Mouse (Mus musculus): Measurements from ENCODE around the gene E130309D02Rik.

The E130309D02Rik gene

DNA sequence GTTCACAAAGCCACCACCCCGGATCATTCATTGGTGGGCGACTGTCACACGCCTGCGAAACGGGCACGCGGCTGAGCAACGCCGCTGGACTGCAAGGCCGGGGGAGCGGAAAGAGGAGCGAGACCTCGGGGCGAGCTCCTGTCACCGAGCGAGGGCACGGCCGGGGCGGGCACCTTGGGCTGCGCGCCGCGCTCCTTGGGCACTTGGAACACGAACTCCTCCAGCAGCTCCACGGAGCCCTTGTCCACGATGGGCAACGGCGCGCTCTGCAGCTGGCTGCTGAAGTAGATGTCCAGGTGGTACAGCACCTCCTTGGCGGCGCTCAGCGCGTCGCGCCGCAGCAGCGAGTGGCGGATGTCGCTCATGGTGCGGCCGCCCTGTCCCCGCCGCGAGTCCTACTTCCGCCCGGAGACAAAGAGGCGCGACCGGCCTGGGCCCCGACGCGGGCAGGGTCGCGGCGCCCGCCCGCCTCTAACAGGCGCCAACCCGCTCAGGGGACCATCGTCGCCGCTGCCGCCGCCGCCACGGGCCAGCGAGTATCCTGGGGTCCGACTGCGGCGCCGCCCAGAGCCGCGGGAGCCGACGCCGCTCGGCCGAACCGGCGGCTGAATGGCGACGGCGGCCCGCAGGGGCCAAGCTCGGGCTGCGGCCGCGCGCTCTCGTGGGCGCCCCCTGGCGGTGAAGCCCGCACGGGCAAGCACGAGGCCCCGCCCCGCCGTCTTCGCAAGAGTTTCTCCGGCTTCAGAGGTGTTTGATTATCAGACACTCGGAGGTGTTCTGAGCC, at the start of gene E130309D02Rik:
Gene E130309D02Rik, minus strand, starts transcription at position 631 of the 784 bp plus-strand sequence.
- peak; percentile 90 for DNase-seq (ENCODE audit: extremely low spot score)

DNA sequence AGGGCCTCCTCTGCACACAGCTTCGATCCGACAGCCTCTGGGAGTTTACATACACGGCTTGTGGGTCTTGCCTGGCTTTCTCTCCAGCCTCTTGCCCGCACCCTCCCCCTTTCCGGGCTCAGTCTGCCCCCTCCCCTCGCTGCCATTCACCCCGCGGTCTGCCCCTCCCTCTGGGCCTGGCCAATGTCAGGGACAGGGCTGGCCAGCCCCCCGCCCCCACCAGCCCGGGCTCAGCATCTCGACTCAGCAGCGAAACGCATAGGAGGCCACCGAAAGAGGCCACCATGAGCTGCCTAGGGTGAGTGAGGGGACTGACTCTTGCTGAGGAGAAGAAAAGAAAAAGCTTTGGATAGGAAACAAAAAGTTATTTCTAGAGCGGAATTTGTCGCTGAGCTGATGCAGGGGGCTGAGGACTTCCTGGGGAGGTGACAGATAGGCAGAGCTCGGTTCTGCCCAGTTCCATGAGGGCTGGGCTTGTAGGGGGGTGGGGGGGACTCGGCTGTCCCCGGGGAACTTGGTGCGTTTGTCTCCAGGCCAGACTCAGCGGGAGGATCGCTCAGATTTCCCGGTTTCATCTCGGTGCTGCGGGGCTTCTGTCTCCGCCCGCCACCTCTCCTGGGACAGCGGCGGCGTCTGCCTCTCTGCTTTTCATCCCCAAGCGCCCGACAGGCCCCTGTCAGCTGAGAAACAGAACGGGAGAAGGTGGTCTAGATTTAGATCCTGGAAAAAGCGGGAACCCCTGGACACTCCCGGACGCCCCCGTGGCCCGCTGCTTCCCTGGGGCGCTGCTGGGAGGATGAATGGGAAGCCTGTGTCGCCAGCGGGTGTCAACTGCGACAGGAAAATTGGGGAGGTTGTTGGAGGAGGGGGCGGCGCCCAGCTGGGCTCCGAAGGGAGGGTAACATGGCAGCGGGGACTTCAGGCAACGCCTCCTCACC, 48.8 kb upstream of the E130309D02Rik start:
- DNase-seq (ENCODE audit: extremely low spot score), result peak; percentile 80

DNA sequence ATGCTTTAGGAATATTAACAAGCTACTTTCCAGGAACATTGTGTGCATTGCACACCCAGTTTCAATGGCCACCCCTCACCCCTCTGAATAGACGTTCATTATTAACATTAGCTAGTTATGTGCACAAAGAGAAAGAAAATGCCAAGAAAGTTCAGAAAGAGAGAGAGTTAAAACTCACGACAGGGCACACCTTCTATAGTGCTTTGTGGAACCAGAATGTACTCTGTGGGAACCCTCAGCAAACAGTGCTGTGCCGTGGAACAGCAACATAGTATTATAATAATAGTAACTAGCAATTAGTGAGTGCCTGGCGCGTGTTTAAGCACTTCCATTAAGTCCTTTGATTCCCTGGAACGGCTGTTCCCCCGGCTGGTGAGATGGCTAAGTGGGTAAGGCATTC, 46.3 kb upstream of the E130309D02Rik start:
- DNase-seq (ENCODE audit: extremely low spot score), result no peak

DNA sequence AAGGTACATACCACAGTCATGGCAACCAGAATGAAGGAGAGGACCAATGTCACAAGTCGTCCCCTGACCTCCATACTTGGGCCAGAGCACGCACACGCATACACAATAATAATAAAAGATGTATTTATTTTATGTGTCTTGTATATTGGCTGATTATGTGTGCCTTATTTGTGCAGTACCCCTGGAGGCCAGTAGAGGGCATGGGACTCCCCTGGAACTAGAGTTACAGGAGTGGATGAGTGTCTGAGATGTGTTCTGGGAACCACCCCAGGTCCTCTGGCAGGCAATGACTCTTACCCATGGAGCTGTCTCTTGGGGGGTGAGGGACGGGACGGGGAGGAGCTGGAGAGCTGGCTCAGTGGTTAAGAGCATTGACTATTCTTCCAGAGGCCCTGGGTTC, 44.8 kb upstream of the E130309D02Rik start:
- DNase-seq (ENCODE audit: extremely low spot score), result no peak

DNA sequence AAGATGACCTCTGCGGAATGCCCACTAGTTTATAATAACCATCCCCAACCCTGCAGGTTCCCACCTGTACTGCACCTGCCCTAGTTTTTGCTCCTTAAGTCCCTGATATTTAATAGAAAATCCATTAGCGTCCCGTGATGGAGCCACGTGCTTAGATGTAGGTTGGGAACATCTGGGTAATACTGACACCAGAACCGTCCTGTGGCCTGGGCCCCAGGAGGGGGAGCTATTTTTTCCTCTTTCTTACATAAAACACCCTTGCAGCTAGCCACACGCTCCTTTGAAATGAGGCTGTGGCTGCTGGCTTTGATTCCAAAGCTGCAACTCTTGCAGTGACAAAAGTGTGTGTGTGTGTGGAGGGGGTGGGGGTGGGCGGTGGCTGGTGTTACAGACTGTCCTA, 44.1 kb upstream of the E130309D02Rik start:
- DNase-seq (ENCODE audit: extremely low spot score), result no peak

DNA sequence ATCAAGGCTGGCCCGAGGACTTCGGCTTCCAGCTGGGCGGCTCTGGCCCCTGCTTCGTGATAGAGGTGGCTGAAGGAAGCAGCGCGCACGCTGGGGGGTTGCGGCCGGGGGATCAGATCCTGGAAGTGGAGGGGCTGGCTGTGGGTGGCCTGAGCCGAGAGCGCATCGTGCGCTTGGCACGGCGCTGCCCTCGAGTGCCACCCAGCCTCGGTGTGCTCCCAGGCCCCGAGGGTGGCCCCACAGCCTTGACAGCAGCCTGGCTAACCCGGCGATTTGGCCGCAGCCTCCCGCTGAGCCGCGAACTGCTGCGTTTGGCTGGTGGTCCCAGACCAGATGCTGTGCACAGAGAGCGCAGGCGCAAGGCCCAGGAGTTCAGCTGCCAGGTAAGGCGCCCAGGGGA, 42.4 kb upstream of the E130309D02Rik start:
- DNase-seq (ENCODE audit: extremely low spot score), result peak; percentile 14

DNA sequence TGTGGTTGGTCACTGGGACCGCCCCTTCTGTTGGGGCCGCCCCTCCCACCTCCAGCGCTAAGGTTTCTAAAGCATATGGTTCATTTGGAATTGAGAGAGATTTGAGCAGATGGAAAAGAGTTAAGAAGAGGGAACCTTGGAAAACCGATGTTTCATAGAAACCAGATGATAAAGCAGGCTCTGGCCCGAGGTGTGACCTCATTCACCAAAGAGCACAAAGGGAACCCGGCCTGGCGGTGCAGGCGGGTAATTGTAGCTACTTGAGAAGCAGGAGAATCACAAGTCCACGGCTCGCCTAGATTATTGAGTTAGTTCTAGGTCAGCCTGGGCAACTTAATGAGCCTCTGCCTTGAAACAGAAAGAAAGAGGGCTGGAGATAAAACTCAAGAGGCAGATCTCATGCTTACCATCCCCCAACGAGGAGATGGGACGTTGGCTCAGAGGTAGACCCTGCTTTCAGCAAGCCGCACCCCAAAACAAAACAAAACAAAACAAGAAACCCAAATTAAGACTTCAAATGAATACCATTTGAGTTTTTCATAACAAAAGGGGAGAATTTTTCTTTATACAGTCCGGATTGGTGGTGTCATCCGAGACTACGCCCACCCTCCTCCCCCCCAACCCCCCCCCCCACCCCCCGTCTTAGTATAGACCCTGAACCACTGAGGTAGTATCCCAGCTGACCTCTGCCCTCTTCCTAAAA, 41.7 kb upstream of the E130309D02Rik start, which contains the start of gene Grid2ip:
Gene Grid2ip, plus strand, starts transcription at position 653 of the 703 bp plus-strand sequence.
- peak; percentile 44 for DNase-seq (ENCODE audit: extremely low spot score)

DNA sequence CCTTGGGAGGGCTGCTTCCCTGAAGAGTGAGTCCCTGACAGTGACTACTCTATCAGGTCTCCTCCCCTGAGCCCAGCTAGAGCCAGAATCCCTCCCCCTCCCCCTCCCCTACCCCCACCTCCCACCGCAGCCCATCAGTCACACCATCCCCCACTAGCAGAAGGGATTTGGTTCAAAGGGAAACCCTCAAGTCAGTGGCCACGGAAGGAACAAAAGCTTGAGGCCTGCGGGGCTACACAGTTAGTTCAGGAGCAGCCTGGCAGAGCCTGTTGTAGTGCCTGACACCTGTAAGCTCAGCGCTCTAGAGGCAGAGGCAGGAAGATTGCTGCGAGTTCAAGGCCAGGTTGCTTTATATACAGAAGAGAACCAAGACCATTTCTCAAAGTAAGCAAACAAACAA, 40.9 kb upstream of the E130309D02Rik start:
- DNase-seq (ENCODE audit: extremely low spot score), result no peak

DNA sequence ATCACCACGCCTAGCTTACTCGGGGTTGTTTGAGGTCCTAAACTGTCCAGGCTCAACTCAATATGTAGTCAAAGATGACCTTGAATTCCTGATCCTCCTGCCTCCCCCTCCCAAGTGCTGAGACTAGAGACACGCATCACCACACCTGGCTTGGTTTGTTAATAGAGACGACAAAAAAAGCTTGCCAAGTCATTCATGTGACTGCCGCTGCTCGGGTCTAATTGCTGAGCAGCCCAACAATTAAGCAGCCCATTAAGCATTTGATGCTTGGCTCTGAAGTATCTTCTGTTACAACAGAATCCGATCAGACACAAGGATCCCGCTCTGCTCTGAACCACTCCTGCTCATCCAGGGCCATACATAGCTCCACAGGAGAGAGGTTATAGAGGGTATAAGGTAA, 31.2 kb upstream of the E130309D02Rik start:
- no peak for DNase-seq (ENCODE audit: extremely low spot score)

DNA sequence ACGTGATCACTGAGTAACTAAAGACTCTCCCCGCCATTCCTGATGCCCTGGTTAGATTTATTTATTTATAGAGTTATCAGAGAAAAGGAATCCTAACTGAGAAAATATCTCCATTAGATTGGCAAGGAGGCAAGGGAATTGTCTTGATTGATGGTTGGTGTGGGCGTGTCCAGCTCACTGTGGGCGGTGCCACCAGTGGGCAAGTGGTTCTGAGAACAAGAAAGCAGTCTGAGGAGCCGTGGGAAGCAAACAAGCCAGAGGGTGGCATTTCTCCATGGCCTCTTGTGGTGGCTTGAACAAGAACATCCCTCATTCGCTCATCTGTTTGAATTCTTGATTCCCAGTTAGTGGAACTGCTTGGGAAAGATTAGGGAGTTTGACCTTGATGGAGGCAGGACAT, 24.4 kb upstream of the E130309D02Rik start:
- no peak for DNase-seq (ENCODE audit: extremely low spot score)

DNA sequence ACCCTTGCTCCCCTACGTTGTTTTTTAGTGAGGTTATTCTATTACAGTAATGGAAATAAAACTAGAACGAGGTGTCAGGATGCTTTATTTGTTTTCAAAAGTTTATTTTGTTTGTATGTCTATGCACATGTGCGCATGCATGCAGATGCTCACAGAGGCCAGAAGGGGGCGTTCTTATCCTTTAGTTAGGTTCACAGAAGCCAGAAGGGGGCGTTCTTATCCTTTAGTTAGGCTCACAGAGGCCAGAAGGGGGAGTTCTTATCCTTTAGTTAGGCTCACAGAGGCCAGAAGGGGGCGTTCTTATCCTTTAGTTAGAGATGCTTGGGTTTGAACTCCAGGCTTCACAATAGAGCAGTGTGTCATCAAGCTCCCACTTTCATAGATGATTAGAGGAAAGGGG, 21.4 kb upstream of the E130309D02Rik start:
- no peak for DNase-seq (ENCODE audit: extremely low spot score)

DNA sequence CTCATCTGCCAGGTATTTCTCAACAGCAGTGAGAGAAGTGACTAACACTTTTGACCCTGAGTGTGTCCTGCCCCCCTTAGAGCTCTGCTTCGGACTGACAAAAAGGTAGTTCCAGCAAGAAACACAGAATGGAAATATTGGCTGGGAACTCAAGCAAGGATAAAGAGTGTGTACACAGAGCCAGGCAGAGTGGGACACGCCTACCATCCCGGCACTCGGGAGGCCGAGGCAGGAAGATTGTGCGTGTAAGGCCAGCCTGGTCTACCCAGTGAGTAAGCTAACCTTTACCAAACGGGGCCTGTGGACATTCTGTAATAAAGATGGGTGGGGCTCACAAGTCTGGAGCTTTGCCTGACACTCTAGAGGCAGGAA, 19.9 kb upstream of the E130309D02Rik start:
- DNase-seq (ENCODE audit: extremely low spot score), result no peak

DNA sequence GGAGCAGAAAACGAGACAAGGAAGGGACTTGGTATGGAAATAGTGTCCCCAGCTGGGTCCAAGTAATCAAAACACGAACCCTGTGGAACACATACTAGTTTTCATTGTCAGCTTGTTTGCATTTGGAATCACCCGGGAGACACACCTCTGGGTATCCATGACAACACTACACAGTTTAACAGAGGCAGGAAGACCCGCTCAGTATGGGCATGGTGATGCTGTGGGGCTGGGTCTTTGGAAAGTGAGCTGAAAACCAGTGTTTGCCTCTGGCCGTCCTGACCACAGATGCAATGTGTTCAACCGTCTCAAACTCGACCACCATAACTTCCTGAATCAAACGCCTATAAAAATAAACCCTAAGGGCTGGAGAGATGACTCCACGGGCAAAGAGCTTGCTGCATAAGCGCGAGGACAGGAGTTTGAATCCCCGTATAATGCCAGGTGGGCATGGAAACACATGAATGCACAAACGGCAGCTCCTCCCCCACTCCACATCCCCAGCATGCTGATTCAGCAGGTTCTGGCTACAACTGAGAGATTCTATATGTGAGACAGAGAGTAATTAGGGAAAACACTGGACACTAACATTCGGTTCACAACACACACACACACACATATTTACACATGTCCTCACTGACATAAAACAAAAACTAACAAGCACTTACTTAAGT, 19.4 kb upstream of the E130309D02Rik start:
- no peak for DNase-seq (ENCODE audit: extremely low spot score)

DNA sequence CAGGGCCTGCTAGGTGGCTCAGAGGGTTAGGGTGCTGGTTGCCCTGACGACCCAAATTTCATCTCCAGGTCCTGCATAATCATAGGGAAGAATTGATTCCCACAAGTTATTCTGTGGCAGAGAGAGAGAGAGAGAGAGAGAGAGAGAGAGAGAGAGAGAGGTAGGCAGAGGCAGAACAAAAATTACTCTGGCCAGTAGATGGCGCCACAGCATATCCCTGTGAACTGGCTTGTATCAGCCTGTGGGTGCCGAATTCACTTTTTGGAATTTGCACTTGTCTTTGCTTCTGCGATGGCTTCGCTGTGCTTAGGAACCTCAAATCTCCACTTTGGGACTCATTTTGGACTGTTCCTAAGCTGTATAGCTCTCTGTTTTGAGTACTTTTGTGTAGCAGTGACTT, 18.7 kb upstream of the E130309D02Rik start:
- DNase-seq (ENCODE audit: extremely low spot score), result peak; percentile 59

DNA sequence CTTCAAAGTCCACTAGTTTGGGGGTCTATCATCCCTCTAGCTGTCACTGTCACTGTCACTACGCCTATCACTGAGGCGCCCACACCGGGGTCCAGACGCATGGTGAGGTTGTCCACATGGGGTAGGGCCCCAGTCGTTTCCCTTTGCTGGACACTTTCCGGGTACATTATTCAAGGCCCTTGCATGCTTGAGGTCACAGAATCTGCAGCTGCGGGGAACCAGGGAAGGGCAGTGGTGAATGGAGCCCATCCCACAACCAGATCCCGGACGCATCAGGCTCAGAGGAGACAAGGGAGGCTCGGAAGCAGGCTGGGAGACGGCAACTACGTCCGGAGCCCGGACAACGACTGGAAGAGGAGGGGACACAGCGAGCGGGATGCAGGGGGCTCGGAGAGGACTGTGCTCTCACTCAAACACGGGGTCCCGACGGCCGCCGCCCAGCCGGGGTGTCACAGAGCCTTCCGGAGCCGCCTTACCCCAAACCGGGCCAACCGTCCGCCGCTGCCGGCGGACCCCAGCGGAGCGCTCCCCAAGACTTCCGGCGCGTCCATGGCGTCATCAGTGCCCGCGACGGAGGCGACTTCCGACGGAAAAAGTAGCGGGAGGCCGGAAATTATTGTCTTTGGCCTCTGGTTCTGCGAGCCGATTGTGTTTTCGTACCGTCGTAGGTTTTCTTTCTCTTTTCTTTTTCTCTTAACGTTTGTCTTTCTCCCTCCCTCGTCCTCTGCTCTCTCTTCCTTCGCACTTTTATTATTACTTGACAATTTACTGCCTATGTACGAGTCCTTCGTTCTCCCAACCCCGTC, 13.7 kb upstream of the E130309D02Rik start, which contains the start of gene Zdhhc4:
Gene Zdhhc4, minus strand, starts transcription at position 567 of the 806 bp plus-strand sequence.
- peak; percentile 88 for DNase-seq (ENCODE audit: extremely low spot score)

DNA sequence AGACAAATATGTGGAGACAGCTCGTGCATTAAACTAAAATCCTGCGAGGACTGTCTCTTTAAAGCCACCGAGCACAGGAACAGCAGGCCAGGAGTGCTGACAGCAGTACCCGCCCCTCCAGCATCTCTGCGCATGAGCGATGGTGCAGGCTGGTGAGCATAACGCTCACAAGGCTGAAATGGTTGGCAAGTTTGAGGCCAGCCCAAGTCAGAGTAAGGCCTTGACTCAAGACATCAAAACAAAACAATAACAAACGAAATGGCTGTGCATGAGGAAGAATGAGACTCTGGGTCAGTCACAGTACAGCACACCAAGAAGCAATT, 2.1 kb upstream of the E130309D02Rik start:
- no peak for DNase-seq (ENCODE audit: extremely low spot score)

DNA sequence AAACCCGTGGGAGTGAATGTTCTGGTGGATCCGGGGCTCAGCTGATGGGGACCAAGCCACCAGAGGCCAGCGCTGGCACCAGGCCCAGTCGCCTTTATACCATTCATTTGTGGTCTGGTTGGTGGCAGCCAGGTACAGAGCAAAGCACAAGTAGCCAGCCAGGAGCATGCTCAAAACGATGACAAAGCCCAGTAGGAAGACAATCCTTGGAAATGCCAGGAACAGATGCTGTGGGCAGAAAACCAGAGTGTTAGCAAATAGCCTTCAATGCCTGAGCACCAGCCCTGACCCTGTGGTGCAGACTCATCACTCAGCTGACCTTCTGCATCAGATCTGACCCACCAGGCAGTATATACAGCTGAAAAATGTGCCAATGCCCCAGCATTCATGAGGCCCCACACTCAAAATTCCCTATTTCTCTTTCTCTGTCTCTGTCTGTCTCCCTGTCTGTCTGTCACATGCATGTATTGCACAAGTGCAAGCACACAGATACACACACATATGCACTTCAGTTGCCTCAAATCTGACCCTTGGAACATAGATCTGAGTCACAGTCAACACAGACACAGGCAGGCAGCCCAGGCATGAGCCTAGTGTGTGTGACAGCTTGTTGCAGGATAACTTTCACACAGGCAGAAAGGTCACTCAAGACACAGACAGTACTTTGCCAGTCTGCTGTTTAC, 1.6 kb upstream of the E130309D02Rik start:
- DNase-seq (ENCODE audit: extremely low spot score), result no peak

DNA sequence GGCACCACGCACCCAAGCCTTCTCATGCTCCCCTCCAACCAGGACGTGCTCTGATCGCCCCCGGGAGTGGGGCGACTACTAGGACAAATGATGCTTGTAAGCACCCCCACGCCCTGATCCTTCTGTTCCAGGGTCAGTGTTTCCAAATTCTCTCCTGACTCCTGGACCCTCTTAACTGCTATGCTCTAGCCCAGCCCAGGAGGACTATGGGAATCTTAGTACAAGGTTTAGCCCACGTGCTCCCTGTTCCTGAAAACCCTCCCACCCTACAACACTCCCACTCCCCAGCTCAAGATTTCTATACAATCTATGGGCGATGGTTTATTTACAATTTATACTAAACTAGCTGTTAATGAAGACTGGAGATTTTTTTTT, 341 bp upstream of the E130309D02Rik start:
- DNase-seq (ENCODE audit: extremely low spot score), result no peak

DNA sequence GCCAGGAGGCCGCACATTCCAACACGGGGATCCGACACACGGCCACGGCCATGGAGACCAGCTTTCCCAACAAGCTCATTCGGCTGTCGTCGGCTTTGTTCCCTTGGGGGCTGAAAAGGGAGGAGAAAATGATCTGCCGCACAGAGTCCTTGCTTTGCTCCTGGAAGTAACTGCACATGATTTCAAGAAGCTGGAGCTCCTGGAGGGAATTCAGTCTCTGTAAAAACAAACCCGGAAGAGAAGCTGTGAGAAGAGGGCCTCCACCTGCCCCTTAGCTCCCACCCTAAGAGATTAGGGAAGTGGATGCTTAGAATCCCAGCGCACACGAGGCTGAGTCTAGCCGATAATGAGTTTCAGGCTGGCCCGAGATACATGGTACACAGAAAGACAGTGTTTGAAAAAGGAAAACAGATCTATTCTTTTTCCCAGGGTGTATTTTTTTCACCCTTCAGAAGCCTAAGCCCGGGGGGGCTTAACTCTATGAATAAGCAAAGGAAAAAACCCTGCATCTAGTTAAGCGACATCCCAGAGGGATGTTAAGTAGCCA, 904 bp downstream of the E130309D02Rik start:
- DNase-seq (ENCODE audit: extremely low spot score), result peak; percentile 38

DNA sequence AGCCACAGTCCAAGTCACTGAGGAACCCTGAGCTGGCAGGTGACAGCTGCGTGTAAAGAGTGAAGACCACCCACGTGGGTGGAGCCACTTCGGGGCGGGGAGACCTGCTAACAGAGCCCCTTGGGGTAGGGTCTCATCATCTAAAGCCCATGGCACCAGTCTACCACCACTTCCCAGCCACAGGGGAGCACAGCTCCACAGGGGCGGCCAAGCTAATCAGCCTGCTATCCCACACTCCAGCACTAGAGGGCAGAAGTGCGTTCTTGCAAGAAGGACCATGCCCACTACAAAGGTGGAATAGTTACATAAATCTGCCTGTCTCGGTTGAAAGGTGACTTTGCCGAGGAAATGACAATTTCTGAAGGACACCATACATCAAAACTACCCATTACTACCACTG, 3.3 kb downstream of the E130309D02Rik start:
- peak; percentile 78 for DNase-seq (ENCODE audit: extremely low spot score)
